Mouse (Mus musculus): Measurements from ENCODE around the gene Gm10663. TPM values are rescaled to one million over a fixed set of nuclear protein-coding genes. Genes with fewer than 3 reads are reported as not detected.

Gm10663 gene
- total RNA-seq (2014; fragmentation: Nextera tagmentation): not detected in 2 replicates
- not detected in 2 replicates for total RNA-seq (2017)

GRCm38 (mm10) chr8:65074733-65075132, at the start of gene Gm10663:
Gene Gm10663, plus strand, starts transcription at chr8:65075033.
- ATAC-seq (replicated peaks; ENCODE audit: poor library complexity, severe bottlenecking): no peak

- no peak for ATAC-seq (replicated peaks; ENCODE audit: poor library complexity, severe bottlenecking)
These were observed 45.7 kb upstream of the Gm10663 start for GRCm38 (mm10) chr8:65028959-65029686.

- ATAC-seq (replicated peaks; ENCODE audit: poor library complexity, severe bottlenecking): no peak
These were observed 45.1 kb upstream of the Gm10663 start for GRCm38 (mm10) chr8:65029776-65030175.

DNA sequence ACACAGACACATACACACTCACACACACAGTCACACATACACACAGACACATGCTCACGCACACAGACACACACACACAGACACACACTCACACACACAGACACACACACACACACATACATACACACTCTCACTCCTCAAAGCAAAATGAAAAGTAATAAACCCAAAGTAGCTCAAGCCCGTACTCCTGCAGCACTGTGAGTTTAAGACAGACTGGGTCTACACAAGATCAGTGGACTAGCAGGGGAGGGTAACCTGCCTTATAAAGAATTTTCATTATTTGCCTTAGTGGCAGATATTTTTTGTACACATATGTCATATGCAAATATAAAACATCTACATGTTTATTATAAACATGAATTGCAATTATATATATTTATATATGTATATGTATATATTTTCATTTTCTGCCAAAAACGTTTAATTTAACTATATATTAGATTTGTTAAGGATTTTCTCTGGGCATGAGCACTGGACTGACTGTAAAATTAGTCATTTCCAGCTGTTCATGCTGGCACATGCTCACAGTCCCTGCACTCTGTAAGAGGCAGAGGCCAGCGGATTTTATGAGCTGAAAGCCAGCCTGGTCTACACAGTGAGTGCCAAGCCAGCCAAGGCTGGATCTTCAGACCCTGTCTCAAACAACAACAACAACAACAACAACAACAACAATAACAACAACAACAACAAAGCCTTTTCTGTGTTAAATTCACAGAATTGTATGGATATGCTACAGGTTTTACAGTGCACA, 43.9 kb upstream of the Gm10663 start:
- ATAC-seq (replicated peaks; ENCODE audit: poor library complexity, severe bottlenecking): no peak

- no peak for ATAC-seq (replicated peaks; ENCODE audit: poor library complexity, severe bottlenecking)
These were observed 42.7 kb upstream of the Gm10663 start for GRCm38 (mm10) chr8:65032107-65032506.

DNA sequence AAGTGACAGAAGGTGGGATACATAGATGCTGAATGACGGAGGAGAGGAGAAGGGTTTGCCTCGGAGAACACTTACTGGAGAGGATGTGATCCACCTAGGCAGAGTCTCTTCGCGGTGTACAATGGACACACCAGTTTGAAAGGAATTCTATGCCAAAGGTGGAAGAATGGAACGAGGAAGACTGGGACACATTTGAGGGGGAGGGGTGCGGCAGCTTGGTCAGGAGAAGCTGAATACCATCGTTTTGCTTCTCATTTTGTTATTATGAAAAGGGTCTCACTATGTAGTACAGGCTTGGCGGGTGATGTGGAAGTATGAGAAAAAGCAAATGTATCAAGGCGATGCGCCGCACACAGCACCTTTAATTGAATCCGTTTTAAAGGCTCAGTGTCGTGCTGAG, 41.8 kb upstream of the Gm10663 start:
- ATAC-seq (replicated peaks; ENCODE audit: poor library complexity, severe bottlenecking): no peak

GRCm38 (mm10) chr8:65034136-65034535, 40.7 kb upstream of the Gm10663 start:
- no peak for ATAC-seq (replicated peaks; ENCODE audit: poor library complexity, severe bottlenecking)

- ATAC-seq (replicated peaks; ENCODE audit: poor library complexity, severe bottlenecking): no peak
These were observed 37.7 kb upstream of the Gm10663 start, which contains the start of gene Apela for GRCm38 (mm10) chr8:65037117-65037533. Gene Apela, minus strand, starts transcription at chr8:65037336.

DNA sequence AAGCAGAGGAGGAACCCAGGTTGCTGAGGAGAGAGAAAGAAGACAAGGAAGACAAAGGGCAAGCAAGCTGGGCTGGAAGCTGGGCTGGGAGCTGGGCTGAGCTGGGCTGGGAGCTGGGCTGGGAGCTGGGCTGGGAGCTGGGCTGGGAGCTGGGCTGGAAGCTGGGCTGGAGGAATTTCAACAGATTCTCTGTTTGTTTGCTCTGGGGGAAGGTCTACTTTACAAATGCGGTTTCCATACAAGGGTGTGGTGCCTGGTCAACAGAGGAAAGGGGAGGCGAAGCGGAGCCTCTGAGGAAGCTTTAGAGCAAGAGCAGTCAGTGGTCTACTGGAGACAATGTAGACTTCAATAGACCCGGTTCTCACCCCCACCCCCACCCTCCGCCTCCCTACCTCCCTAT, 28.3 kb upstream of the Gm10663 start:
- no peak for ATAC-seq (replicated peaks; ENCODE audit: poor library complexity, severe bottlenecking)

- ATAC-seq (replicated peaks; ENCODE audit: poor library complexity, severe bottlenecking): no peak
These were observed 27.6 kb upstream of the Gm10663 start for GRCm38 (mm10) chr8:65047193-65047592.

- ATAC-seq (replicated peaks; ENCODE audit: poor library complexity, severe bottlenecking): no peak
These were observed 27.0 kb upstream of the Gm10663 start for GRCm38 (mm10) chr8:65047801-65048200.

GRCm38 (mm10) chr8:65053554-65053953, 21.3 kb upstream of the Gm10663 start:
- no peak for ATAC-seq (replicated peaks; ENCODE audit: poor library complexity, severe bottlenecking)

- ATAC-seq (replicated peaks; ENCODE audit: poor library complexity, severe bottlenecking): no peak
These were observed 20.9 kb upstream of the Gm10663 start for GRCm38 (mm10) chr8:65053968-65054367.

GRCm38 (mm10) chr8:65056722-65057121, 18.1 kb upstream of the Gm10663 start:
- ATAC-seq (replicated peaks; ENCODE audit: poor library complexity, severe bottlenecking): no peak

GRCm38 (mm10) chr8:65062195-65062594, 12.6 kb upstream of the Gm10663 start:
- no peak for ATAC-seq (replicated peaks; ENCODE audit: poor library complexity, severe bottlenecking)

DNA sequence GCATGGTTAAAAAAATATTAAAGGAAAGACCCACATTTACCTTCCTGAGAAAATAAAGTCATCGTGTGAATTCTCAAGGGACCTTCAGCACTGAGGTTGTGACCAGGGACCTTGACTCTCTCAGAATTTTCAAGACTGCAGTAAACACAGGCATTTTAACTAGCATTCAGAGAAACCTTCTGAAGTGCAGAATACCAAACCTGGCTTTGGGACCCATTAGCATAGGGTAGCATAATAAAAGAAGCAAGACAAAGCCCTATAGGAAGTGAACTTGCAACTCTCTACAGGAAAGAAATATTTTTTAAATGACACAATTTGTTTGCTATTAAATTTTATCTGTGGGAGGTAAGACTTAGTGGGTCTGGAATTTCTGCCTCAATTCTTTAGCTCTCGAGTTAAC, 10.8 kb upstream of the Gm10663 start:
- ATAC-seq (replicated peaks; ENCODE audit: poor library complexity, severe bottlenecking): no peak

DNA sequence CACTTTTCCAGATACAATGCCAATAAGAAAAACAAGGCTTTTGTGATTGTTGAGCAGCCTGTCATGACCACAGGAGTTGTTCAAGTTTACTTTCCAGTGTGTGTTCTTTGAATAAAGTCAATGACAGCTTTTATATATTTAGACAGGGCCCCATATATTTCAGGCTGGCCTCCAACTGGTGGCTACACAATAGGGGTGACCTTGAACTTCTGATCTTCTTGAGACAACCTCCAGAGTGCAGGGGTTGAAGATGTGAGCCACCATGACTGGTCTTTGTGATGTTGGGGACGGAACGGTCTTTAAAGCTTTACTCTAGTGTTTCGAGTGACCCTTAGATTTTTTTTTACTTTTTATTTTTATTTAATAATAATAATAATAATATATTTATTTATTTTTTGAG, 9.2 kb upstream of the Gm10663 start:
- ATAC-seq (replicated peaks; ENCODE audit: poor library complexity, severe bottlenecking): no peak

DNA sequence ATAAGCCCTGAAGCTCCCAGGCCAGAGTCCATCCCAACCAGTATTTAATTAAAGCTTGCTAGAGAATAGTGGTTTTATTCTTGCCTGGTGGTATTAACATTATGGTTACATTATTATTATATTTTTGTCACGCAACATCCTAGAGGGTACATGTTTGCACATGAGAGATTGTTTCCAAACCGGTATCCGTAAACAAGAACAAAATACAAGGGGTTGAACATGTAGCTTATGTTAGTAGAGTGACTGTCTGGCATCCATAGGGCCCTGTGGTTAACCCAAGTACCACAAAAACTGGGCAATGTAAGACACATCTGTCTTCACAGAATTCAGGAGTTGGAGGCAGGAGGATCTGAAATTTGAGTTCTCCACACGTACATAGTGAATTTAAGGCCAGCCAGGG, 7.8 kb upstream of the Gm10663 start:
- no peak for ATAC-seq (replicated peaks; ENCODE audit: poor library complexity, severe bottlenecking)

- no peak for ATAC-seq (replicated peaks; ENCODE audit: poor library complexity, severe bottlenecking)
These were observed 7.0 kb upstream of the Gm10663 start for GRCm38 (mm10) chr8:65067694-65068472.

DNA sequence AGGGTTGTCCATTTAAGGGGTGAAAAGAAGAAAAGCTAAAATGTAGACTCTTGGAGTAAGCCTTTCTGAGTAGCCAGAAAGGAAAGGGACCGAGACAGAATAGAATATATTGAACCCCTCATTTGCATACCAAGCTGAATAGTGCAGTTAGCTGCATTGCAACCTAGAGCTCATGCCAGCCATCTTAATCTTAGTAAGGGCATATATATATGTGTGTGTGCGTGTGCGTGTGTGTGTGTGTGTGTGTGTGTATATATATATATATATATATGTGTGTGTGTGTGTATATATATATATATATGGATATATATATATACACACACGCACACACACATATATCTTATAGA, 6.4 kb upstream of the Gm10663 start:
- no peak for ATAC-seq (replicated peaks; ENCODE audit: poor library complexity, severe bottlenecking)

GRCm38 (mm10) chr8:65070996-65071395, 3.8 kb upstream of the Gm10663 start:
- ATAC-seq (replicated peaks; ENCODE audit: poor library complexity, severe bottlenecking): no peak
